Mouse (Mus musculus) right cerebral cortex, postnatal 14 days (tissue): ENCODE measurements around the gene Wfdc13.
"Not testable (repeated sequence)": the region's sequence is repeated elsewhere in the genome, so short reads cannot be mapped to it uniquely, and the experiment has no call there.

Experiments used
- DNase-seq: peaks from one replicate; pipeline ENCODE4 v3.0.0; 2022

Wfdc13 gene

DNA sequence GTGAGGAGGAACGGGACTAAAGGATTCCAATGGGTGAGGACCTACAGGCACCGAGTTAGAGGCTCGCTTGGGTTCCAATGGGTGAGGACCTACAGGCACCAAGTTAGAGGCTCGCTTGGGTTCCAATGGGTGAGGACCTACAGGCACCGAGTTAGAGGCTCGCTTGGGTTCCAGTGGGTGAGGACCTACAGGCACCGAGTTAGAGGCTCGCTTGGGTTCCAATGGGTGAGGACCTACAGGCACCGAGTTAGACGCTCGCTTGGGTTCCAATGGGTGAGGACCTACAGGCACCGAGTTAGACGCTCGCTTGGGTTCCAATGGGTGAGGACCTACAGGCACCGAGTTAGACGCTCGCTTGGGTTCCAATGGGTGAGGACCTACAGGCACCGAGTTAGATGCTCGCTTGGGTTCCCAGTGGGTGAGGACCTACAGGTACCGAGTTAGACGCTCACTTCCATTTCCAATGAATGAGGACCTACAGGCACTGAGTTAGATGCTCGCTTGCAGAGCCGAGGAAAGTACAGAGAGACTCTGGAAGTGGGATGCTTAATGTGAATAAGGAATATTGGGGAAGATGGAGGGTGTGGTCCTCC lies 31.4 kb downstream of the Wfdc13 start:
- DNase-seq, result not testable (repeated sequence)

DNA sequence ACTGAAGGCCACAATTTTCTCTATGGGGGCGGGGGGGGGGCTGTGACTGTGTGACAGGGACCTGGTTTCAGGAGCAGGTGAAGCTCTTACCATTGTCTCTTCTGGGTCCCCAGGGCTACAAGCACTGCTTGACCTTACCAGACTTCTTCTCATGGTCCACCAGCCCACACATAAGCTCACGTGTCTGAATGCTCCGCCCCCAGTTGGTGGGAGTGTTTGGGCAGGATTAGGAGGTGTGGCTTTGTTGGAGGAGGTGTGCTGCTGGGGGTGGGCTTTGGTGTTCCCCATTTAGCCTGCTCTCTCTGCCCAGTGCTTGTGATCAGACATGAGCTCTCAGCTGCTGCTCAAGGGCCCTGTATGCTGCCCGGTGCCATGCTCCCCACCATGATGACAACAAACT lies 38.4 kb downstream of the Wfdc13 start:
- DNase-seq, result no peak

DNA sequence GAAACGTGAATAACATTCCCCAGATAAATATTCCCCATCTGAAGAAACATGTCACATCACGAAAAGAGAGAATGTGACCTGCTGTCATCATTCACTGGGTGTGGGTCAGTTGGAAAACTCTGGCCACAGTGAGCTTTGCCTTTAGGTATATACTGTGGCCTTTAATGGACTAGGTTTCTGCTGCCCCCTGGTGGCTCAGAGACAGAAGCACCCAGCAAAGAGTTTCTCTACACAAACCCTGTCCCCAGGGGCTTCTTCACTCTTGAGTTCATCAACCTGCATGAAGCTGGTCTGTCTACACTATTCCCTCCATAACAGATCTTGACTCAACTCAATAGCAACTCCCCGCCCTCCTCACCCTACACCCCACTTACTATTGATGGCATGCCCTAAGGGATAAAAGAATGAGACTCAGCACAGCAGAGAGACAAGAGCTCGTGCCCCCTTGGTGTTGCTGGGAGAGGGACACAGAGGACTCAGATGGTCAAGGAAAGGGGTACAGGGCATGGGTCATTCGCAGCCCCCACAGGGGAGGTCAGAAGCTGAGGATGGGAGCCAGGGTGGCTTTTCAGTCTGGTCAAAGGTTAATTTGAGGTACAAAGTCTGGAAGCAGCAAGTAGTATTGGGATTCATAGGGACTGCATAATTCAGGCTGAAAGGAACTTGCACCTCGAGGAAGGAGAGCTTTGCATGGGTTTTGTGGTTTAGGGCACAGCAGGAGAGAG lies 41.1 kb downstream of the Wfdc13 start:
- peak; percentile 76 for DNase-seq

- no peak for DNase-seq
Measured at GRCm38 (mm10) chr2:164731719-164732118, 46.8 kb downstream of the Wfdc13 start.

GRCm38 (mm10) chr2:164733259-164733658 lies 48.4 kb downstream of the Wfdc13 start:
- DNase-seq, result no peak

- no peak for DNase-seq
Measured at GRCm38 (mm10) chr2:164734839-164735238, 49.9 kb downstream of the Wfdc13 start.

DNA sequence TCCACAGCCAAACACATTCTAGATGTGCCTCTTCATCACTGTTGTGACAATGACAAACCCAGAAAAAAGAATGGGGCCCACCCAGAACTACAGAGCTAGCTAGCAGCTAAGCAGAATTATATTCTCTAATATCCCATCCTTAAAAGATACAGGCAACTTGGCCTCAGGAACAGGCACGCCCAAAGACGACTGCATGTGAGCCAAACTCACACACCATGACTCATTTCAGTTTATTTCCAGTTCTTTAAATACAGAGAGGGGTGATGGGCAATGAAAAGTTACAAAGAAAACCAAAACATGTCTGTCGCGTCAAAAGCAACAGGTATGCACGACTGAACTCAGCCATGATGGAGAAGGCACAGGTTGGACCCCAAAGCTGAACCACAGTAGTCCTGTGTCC lies 50.5 kb downstream of the Wfdc13 start:
- no peak for DNase-seq
